Mouse (Mus musculus) spleen, adult 2 months (tissue): ENCODE measurements around the gene Vasn. TPM values are rescaled to one million over a fixed set of nuclear protein-coding genes. Genes with fewer than 3 reads are reported as not detected.

Experiments
- DNase-seq, 2 experiments: peaks; one replicate each; pipeline versions ENCODE4 v3.0.0 to v3.0.0-alpha.2; 2012 to 2021; ENCODE audit warnings: low spot score in 2 of 2, low read depth in 1 of 2
- H3K27ac ChIP-seq: fragments of 200-500 bp; 2 replicates; pipeline ENCODE4 v1.5.1; 2012; ENCODE audit warnings: low read length, inconsistent platforms; ENCODE audit not compliant: insufficient read depth
- H3K27me3 ChIP-seq: fragments of 200-500 bp; 2 replicates; pipeline ENCODE4 v1.6.1; 2012; ENCODE audit warnings: mild to moderate bottlenecking, moderate library complexity, low read length, inconsistent platforms; ENCODE audit not compliant: control insufficient read depth, insufficient read depth
- H3K36me3 ChIP-seq: fragments of 200-500 bp; 2 replicates; pipeline ENCODE4 v1.6.1; 2012; ENCODE audit warnings: mild to moderate bottlenecking, low read length, inconsistent platforms; ENCODE audit not compliant: control insufficient read depth, insufficient read depth
- H3K4me1 ChIP-seq: fragments of 200-500 bp; 2 replicates; pipeline ENCODE4 v1.6.1; 2011; ENCODE audit warnings: inconsistent platforms; ENCODE audit not compliant: control insufficient read depth, insufficient read depth, insufficient read length
- H3K4me3 ChIP-seq: fragments of 200-500 bp; 2 replicates; pipeline ENCODE4 v1.5.1; 2011; ENCODE audit warnings: mild to moderate bottlenecking, inconsistent platforms; ENCODE audit not compliant: insufficient read depth, insufficient read length; ENCODE audit errors: extremely low read depth
- CTCF ChIP-seq: fragments of 200-500 bp; IDR thresholded peaks from 2 replicates; pipeline ENCODE4 v1.5.1; 2011; ENCODE audit warnings: mild to moderate bottlenecking, inconsistent platforms; ENCODE audit not compliant: insufficient read depth, insufficient read length, insufficient replicate concordance; ENCODE audit errors: extremely low read depth
- POLR2A ChIP-seq: fragments of 200-500 bp; IDR thresholded peaks from 2 replicates; pipeline ENCODE4 v1.6.1; 2011; ENCODE audit warnings: low read depth, low read length, inconsistent platforms
- WGBS: fragments of 180-500 bp; shearing (Covaris S2); methylation state at CpG from one replicate; pipeline ENCODE4 v1.1.7; 2018; 5-methylcytosine and 5-hydroxymethylcytosine counted together
- polyA plus RNA-seq: library from polyadenylated mRNA; depleted of rRNA; stranded (reverse); fragments of >200 nt; gene quantifications from 2 replicates; pipeline ENCODE4 v1.2.3, GENCODE M21; 2012

Vasn gene
- polyA plus RNA-seq, 1 experiment, result 23.6 TPM

DNA sequence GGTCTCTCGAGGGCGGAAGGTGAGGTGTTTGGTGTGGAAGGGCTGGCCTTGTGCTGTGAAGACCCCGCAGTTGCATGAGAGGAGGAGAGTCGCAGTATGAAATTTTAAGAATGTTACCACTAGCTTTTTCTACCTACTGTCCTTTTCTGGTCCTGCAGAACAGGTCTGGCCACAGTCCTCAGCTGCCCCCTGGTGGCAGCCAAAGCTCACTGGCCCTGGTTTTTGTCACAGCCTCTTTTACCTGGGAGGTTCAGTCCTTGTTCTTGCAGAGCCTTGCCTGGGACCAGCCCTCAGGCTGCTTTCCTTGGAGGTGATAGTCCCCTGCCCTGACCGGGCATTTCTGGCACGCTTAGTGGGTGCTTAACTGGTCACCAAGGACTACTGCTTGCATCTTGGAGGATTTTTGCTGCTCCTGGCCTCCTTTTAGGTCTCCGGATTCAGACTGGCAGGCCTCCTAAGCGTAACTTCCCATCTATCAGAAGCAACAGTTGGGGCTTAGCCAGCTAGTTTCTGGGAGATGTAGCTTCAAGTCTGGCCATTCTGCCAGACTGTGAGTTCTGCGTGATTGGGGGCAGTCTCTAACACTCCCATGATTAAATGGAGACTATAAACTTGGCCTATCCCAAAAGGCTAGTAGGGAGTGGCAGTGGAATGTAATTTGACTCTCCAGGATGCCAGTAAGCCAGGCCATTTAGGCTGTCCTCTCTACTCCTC, 31.8 kb upstream of the Vasn start:
- H3K27me3 ChIP-seq, result no peaks in the 10 kb centered on the region
- no peak overlapping the region for H3K27ac ChIP-seq
- H3K4me1 ChIP-seq, result no peaks in the 10 kb centered on the region
- WGBS, result 59% methylated on average over 9 of the region's 9 CpGs
- peak; percentile 99 for TF ChIP-seq CTCF
- no peak for TF ChIP-seq POLR2A
- H3K4me3 ChIP-seq, result no peak overlapping the region
- H3K36me3 ChIP-seq, result no peaks in the 10 kb centered on the region
- DNase-seq, result peak; percentile 61 to 79

DNA sequence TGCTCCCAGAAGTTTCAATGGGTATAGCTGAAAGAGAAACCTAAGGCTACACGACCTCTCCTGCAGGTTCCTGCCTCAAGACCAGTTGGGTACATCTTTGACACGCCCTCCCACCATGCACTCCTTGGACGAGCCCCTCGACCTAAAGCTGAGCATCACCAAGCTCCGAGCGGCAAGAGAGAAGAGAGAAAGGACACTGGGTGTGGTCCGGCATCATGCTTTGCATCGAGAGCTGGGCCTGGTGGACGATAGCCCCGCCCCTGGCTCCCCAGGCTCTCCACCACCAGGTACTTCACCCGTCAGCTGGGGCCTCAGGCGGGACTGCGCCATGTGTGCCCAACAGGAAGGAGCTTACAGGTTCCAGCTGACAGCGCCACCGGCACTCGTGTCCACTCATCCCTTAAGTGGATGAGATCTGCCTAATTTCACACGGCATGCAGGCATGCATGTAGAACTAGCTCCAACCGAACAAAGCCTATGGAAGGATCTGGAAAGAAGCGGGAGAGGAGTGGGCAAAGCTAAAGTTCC, 31.1 kb upstream of the Vasn start:
- H3K27me3 ChIP-seq, result no peaks in the 10 kb centered on the region
- H3K4me1 ChIP-seq, result no peaks in the 10 kb centered on the region
- no peak overlapping the region for H3K4me3 ChIP-seq
- no peaks in the 10 kb centered on the region for H3K36me3 ChIP-seq
- no peak for DNase-seq
- no peak overlapping the region for H3K27ac ChIP-seq
- 87% methylated on average over 19 of the region's 19 CpGs for WGBS
- TF ChIP-seq CTCF (no peak), POLR2A (no peak)

DNA sequence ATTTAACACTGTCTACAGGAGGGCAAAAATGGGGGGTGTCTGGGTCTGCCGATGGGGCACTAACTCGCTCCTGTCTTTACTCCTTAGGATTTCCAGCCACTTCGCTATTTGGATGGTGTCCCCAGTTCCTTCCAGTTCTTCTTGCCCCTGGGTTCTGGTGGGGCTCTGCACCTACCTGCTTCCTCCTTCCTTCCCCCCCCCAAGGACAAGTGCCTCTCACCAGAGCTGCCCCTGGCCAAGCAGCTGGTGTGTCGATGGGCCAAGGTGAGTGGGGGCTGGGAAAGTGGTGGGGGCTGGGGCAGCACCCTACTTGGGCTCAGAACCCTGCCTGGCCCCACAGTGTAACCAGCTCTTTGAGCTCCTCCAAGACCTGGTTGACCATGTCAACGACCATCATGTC, 28.5 kb upstream of the Vasn start:
- no peak for DNase-seq

DNA sequence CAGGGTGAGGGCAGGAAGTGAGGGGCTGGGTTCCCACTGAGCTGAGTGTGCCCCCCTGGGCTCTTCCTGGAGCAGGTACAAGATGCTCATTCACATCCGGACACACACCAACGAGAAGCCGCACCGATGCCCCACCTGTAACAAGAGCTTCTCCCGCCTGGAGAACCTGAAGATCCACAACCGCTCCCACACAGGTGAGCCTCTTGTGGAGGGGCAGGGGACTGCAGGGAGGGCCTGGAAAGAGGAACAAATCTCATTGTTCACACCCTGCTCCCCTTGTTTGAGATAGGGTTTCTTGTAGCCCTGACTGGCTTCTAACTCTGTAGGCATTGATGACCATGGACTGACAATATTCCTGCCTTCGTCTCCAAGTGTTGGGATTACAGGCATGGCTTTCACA, 28.1 kb upstream of the Vasn start:
- TF ChIP-seq POLR2A (no peak), CTCF (no peak)
- no peak overlapping the region for H3K27ac ChIP-seq
- no peaks in the 10 kb centered on the region for H3K27me3 ChIP-seq
- H3K4me3 ChIP-seq, result no peak overlapping the region
- H3K36me3 ChIP-seq, result peaks cover 2% of the 10 kb centered on the region
- DNase-seq, result no peak
- WGBS, result 95% methylated on average over 7 of the region's 7 CpGs
- H3K4me1 ChIP-seq, result no peaks in the 10 kb centered on the region

More for the DNA sequence above, 28.5 kb upstream of the Vasn start:
- 81% methylated on average over 5 of the region's 5 CpGs for WGBS
- Histone ChIP-seq H3K36me3 (peaks cover 2% of the 10 kb centered on the region), H3K27me3 (no peaks in the 10 kb centered on the region), H3K27ac (no peak overlapping the region), H3K4me3 (no peak overlapping the region), H3K4me1 (no peaks in the 10 kb centered on the region)
- TF ChIP-seq CTCF (no peak), POLR2A (no peak)

DNA sequence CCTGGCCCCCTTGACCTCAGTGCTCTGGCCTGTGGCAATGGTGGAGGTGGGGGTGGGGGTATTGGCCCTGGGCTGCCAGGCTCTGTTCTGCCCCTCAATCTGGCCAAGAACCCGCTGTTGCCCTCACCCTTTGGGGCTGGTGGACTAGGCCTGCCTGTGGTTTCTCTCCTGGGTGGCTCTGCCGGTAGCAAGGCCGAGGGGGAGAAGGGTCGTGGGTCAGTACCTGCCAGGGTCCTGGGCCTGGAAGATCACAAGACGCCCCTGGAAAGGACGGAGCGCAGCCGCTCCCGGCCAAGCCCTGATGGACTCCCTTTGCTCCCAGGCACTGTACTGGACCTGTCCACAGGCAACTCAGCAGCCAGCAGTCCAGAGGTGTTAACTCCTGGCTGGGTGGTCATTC, 26.0 kb upstream of the Vasn start:
- TF ChIP-seq POLR2A (no peak), CTCF (no peak)
- Histone ChIP-seq H3K27me3 (no peaks in the 10 kb centered on the region), H3K27ac (no peak overlapping the region), H3K4me3 (no peak overlapping the region), H3K4me1 (no peaks in the 10 kb centered on the region), H3K36me3 (peaks cover 4% of the 10 kb centered on the region)
- DNase-seq, result no peak
- 98% methylated on average over 9 of the region's 9 CpGs for WGBS

DNA sequence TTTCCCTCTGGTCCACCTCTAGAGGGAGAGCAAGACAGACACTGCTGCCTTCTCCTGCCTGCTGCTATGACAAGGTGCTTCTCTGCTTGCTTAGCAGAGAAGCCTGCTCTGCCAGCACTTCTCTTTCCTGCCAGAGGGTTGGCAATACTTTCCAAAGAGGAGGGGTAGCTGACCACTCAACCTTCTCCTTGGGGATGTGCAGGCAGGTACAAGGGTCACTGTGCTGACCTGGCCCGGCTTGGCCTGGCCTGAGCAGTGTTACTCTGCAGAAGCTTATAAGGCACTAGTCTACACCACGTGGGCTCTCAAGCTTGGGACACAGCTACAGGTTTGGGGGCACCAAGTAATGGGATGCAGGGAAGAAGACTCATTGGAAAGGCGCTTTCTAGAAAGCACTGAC, 25.1 kb upstream of the Vasn start:
- Histone ChIP-seq H3K27me3 (no peaks in the 10 kb centered on the region), H3K4me1 (no peaks in the 10 kb centered on the region), H3K4me3 (no peak overlapping the region), H3K27ac (no peak overlapping the region), H3K36me3 (peaks cover 4% of the 10 kb centered on the region)
- DNase-seq, result no peak
- WGBS, result 94% methylated on average over 3 of the region's 3 CpGs
- TF ChIP-seq CTCF (no peak), POLR2A (no peak)

DNA sequence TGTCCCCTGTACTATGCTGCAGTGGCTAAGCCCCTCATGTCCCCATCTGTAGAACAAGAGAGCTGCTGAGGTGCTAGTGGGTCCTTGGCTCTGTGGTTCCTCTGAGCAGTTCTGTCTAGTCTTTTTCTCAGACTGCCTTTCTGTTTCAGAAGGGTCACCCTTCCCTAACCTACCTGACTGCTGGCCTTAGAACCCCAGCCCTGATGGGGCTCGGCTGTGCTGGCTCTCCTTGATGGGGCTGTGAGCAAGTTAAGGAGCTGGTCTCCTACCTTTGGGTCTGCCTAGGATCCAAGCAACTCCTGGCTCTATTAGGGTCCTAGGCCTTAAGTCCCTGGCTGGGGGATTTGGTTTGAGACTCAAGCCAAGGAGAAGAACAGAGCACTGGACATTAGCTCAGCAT, 24.4 kb upstream of the Vasn start:
- Histone ChIP-seq H3K27me3 (no peaks in the 10 kb centered on the region), H3K4me1 (no peaks in the 10 kb centered on the region), H3K36me3 (peaks cover 4% of the 10 kb centered on the region), H3K27ac (no peak overlapping the region), H3K4me3 (no peak overlapping the region)
- WGBS, result 88% methylated on average over 1 of the region's 1 CpGs
- no peak for DNase-seq
- TF ChIP-seq POLR2A (no peak), CTCF (no peak)
